Mouse (Mus musculus) CH12.LX (cell line): ENCODE data around the gene B2m.

Experiments
- CTCF ChIP-seq, 2 experiments: IDR thresholded peaks in 1 of 2; conservative IDR thresholded peaks in 1 of 2; 2 replicates each; pipeline ENCODE4 v1.5.1; 2011 to 2012; ENCODE audit warnings: low read depth in 2 of 2, low read length in 2 of 2, improper control_type of control experiment in 1 of 2, inconsistent platforms in 1 of 2, mild to moderate bottlenecking in 1 of 2, moderate library complexity in 1 of 2
- GABPA ChIP-seq: IDR thresholded peaks from 2 replicates; pipeline ENCODE4 v1.6.1; 2012; ENCODE audit warnings: low read depth, low read length, improper control_type of control experiment, inconsistent platforms; ENCODE audit not compliant: insufficient replicate concordance
- MAX ChIP-seq: IDR thresholded peaks from 2 replicates; pipeline ENCODE4 v1.6.1; 2011; ENCODE audit warnings: low read length, improper control_type of control experiment

GRCm38 (mm10) chr2:122148242-122148917 lies 894 bp downstream of the B2m start:
- TF ChIP-seq GABPA (no peak), CTCF (conservative IDR thresholded peaks at IDR 0.05 in 1 of 2, IDR thresholded peaks at IDR 0.05 in 1 of 2; ENCODE audit: low read depth in 2 of 2, low read length in 2 of 2) (no peak), MAX (no peak)
